Mouse (Mus musculus): ENCODE measurements around the gene Kifc1. TPM values are rescaled to one million over a fixed set of nuclear protein-coding genes. Genes with fewer than 3 reads are reported as not detected.
A peak's percentile ranks its signal among the peaks of the same experiment; 100 is the strongest.
"Not testable (repeated sequence)": the region's sequence is repeated elsewhere in the genome, so short reads cannot be mapped to it uniquely, and the experiment has no call there.

The Kifc1 gene
- total RNA-seq, 2 experiments from 2014 or later, result 0.86 to 1.8 TPM

DNA sequence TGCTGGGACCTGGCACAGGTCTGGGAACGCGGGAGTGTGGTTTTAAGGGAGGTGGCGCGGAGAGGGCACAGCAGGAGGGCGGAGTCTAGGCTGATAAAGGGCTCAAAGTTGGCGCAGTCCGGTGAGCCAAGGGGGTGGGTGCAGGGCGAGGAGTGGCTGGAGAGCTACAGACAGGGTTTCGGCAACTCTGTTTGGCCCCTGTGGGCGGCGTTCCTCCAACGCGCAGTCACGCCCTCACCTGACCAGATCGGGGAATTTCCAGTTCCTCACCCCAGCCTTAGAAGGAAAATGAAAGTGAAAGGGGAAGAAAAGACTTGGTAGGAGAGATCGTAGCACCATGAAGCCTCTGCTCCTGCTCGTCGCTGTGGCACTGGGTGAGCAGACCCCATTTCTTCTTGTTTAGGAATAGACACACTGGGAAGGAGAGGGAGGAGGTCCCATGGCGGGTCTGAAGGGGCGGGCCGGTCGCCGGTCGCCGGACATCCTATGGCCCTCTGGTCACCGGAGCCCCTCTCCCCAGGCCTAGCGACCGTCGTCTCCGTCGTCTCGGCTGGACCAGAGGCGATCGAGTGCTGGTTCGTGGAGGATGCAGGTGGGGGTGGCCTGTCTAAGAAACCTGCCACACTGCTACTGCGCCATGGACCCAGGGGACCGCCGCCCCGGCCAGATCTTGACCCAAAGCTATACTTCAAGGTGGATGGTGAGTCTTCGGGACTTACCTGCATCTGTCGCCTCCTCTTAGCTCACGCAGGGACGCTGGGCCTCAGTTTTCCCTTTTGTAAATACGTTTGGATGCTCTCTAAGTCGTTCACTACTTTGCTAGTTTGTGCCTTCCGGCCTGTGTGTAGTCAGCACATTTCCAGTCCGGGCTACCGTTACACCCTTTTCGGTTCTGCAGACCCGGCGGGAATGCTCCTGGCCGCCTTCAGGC lies 29.2 kb upstream of the Kifc1 start:
- DNase-seq (ENCODE audit: low spot score in 2 of 2), result peak; percentile 73 to 75

DNA sequence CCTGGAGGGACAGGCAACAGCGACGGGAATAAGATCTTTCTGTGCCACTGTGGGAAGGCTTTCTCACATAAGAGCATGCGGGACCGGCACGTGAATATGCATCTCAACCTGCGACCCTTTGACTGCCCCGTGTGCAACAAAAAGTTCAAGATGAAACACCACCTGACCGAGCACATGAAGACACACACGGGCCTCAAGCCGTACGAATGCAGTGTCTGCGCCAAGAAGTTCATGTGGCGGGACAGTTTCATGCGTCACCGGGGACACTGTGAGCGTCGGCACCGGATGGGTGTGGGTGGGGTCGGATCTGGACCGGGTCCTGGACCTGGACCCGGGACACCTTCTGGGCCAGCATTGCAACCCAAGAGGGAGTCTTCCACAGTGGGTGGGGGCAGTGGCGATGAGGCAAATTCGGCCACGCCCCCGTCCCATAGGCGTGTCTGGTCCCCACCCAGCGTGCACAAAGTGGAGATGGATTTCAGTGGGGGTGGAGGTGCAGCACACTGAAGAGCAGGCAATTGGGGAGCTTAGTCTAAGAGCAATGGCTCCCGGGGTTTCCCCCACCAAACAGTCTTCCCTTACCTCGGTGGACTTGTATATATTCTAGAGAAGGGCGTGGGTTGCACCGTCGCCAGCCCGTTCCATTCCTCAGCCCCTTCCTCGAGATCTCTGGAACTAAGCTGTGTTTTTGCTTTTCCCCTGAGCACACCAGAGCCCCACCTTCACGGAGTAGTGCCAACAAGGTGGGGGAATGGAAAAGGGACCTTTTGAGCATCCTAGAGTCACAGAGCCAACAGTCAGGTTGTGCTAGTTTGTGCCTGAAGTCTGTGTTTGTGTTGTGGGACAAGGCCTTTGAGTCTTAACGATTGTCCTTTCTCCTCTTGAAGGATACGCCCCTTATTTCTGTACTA lies 28.1 kb upstream of the Kifc1 start:
- peak in 1 of 2 experiments; percentile 41 for DNase-seq (ENCODE audit: low spot score in 2 of 2)

DNA sequence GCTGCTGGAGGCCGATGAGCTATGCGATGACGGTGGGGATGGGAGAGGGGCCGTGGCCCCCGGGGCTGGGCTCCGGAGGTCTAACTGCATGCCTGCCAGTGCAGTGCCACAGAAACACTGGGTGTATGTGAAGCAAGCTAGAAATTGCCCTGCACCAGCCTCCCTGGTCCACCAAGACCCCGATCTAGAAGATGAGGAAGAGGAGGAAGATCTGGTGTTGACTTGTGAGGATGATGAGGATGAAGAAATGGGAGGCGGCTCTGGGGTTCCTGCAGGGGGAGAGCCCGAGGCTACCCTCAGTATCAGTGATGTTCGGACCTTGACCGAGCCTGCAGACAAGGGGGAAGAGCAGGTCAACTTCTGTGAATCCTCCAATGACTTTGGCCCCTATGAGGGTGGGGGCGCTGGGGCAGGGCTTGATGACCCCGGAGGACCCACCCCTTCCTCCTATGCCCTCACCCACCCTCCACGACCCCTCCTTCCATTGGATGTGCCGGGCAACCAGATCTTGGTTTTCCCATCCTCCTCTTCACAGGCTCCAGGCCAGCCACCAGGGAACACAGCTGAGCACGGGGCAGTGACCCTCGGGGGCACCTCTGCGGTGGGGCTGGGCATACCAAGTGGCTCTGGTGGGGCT lies 27.3 kb upstream of the Kifc1 start:
- peak in 1 of 2 experiments; percentile 27 for DNase-seq (ENCODE audit: low spot score in 2 of 2)

- peak in 1 of 2 experiments; percentile 32 for DNase-seq (ENCODE audit: low spot score in 2 of 2)
These were observed 26.6 kb upstream of the Kifc1 start for GRCm38 (mm10) chr17:33916847-33917655.

GRCm38 (mm10) chr17:33916294-33916693 lies 25.8 kb upstream of the Kifc1 start:
- no peak for DNase-seq (ENCODE audit: low spot score in 2 of 2)

- DNase-seq (ENCODE audit: low spot score in 2 of 2), result peak; percentile 87 to 89
These were observed 25.3 kb upstream of the Kifc1 start, which contains the start of the genes Tapbp and Zbtb22 for GRCm38 (mm10) chr17:33915671-33916250. Gene Tapbp, plus strand, starts transcription at chr17:33915899. Gene Zbtb22, plus strand, starts transcription at chr17:33915904.

- DNase-seq (ENCODE audit: low spot score in 2 of 2), result peak in 1 of 2 experiments; percentile 29
These were observed 24.5 kb upstream of the Kifc1 start for GRCm38 (mm10) chr17:33914969-33915391.

- peak in 1 of 2 experiments; percentile 23 for DNase-seq (ENCODE audit: low spot score in 2 of 2)
These were observed 23.4 kb upstream of the Kifc1 start for GRCm38 (mm10) chr17:33913905-33914304.

- no peak for DNase-seq (ENCODE audit: low spot score in 2 of 2)
These were observed 22.8 kb upstream of the Kifc1 start for GRCm38 (mm10) chr17:33913264-33913663.

- DNase-seq (ENCODE audit: low spot score in 2 of 2), result no peak
These were observed 21.5 kb upstream of the Kifc1 start for GRCm38 (mm10) chr17:33911813-33912414.

DNA sequence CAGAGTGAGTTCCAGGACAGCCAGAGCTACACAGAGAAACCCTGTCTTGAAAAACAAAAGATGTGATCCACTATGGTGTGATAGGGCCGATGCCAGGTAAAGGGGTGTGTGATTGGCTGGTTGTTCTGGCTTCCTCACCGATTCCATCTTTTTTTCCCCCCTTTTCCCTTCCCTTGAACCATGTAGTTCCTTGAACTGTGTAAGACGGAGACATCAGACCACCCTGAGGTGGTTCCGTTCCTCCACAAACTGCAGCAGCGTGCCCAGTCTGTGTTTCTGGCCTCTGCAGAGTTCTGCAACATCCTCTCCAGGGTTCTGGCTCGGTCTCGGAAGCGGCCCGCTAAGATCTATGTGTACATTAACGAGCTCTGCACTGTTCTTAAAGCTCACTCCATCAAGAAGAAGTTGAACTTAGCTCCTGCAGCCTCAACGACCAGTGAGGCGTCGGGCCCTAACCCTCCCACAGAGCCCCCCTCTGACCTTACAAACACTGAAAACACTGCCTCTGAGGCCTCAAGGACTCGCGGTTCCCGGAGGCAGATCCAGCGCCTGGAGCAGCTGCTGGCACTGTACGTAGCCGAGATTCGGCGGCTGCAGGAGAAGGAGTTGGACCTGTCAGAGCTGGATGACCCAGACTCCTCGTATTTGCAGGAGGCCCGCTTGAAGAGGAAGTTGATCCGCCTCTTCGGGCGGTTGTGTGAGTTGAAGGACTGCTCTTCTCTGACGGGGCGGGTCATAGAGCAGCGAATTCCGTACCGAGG lies 20.8 kb upstream of the Kifc1 start:
- DNase-seq (ENCODE audit: low spot score in 2 of 2), result no peak

GRCm38 (mm10) chr17:33910346-33911051 lies 20.0 kb upstream of the Kifc1 start:
- DNase-seq (ENCODE audit: low spot score in 2 of 2), result no peak

GRCm38 (mm10) chr17:33909869-33910250 lies 19.4 kb upstream of the Kifc1 start:
- DNase-seq (ENCODE audit: low spot score in 2 of 2), result peak; percentile 46 to 55

- peak; percentile 97 to 99 for DNase-seq (ENCODE audit: low spot score in 2 of 2)
These were observed 18.8 kb upstream of the Kifc1 start, which contains the start of gene Daxx for GRCm38 (mm10) chr17:33909077-33909868. Gene Daxx, plus strand, starts transcription at chr17:33909414.

DNA sequence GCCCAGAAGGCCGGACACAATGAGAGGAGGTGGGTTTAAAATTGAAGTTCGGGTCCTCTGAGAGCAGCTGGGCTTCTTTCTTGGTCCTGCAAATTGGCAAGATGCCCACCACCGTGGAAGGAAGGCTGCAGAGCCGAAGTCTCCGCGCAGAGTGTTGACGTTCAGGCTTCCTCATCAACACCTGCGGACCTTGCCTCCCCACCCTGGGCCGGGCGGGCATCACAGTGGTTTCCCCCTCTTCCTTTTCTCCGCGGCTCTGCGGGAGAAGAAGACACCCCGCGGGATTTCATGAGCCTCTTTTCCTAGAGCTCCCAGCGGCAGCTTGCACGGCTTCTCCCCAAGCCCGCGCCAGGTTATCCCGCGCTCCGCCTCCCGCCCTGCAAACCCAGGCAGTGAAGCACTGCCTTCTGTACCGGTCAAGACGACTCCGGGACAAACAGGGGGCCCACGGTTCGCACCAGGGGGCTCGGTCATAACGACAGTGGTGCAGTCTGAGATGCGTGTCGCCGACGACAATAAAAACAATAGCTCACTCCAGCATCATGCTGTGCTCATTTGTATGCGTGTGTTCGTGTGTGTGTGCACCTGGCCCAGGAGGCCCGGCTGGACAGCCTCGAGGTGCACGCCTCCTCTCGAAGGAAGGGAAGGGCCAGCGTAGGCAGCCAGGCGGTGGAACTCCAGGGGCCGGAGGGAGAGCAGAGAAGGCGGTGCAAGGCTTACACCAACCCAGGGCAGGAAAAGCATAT lies 18.0 kb upstream of the Kifc1 start:
- peak in 1 of 2 experiments; percentile 56 for DNase-seq (ENCODE audit: low spot score in 2 of 2)

DNA sequence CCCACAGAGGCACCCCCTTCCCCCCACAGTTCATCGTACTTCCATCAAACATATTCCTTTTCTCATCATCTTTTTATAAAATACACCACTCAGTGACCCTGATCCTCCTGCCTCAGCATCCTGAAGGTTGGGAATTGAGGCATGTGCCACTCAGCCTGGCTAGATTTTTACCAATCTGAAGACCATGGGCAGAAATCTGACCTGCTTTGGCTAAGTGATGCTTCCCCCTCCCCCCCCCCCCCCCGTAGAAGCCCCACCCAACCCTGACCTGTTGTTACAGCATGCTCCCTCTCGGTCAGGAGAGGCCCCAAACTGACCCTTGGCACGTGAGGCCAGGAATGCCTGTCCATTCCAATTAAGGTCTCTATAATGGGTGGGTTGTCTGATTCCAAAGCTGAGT lies 14.4 kb upstream of the Kifc1 start, which contains the start of gene Platr17:
TSS of gene Platr17 (plus strand) at position 301 of the 400 bp plus-strand sequence.
- DNase-seq (ENCODE audit: low spot score in 2 of 2), result not testable (repeated sequence)

Data from adrenal gland, adult 18-20 months (tissue).